Mouse (Mus musculus): Measurements from ENCODE around the gene 9630041A04Rik.

9630041A04Rik gene

DNA sequence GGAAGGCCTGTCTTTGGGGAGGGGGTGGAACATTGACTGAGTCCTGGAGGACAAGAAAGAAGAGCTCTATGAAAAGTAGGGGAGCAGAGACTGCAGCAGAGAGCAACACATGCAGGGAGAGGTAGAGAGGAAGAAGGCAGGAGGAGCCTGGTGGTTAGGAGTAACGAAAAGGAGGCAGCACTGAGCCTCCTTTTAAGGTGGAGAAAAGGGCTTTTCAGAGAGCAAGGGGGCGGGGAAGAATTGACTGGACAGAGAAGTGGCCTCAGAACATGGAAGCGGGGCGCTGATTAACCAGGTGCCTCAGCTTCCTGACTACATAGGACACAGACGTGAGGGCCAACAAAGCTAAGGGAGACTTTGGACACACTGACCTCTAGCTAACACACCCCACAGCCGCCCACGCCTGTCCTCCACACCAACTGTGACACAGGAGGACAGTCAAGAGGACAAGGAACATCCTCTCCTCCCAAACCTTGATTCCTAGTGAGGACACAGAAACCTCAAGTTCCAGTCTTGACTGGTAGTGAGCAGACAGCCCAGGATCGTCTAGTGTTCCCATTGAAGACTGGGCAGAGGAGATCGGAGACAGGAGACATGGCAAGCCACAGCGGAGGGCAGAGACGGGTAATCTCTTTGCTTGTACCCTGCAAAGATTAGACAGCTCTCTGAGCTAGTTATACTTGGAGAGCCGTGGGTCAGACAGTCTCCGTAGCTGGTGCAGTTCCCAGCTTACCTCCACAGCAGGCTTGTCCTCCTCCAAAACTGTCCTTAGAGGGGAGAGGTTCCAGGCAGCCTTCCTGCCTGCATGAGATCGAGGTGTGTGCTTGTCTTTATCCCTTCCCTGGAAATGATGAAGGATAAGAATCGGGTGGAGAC is at the start of gene 9630041A04Rik:
Gene 9630041A04Rik (plus strand): TSS at position 246 of the 876 bp plus-strand sequence.
- no peak for DNase-seq (ENCODE audit: low spot score)

DNA sequence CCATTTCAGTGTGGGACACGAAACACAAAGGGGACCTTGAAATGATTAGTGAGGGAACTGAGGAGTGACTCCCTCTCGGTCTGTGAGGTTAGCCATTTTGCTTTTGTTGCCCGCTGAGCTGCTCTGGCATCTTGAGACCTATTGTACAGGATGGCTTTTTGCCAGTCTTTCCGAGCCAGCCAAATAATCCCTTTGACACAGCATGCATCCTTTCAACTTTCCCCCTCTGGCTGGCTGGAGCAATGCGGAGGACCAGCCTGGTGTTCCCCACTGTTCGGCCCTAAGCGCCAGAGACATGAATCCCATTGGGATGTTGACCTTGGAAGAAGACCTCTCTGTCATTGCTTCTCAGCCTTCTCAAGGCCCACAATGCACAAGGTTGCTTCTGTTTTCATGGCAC is 37.7 kb upstream of the 9630041A04Rik start:
- no peak for DNase-seq (ENCODE audit: low spot score)

DNA sequence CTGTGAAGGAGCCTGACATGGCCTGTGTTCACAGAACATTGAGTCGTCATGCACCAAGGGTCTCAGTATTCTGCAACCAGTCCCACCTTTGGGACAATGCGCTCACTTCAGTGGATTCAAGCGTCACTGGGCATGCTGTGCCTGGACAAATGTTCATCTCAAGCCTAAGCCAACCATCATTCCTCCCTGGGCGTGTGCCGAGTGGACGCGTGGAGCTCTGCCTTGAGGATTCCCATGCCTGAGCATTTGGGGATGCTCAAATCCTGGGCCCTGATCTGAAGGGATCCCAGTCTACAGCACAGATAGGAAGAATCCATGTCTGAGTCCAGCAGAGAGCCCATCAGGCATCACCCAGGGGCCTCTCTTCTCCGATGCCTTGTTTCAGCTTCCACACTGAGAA is 36.0 kb upstream of the 9630041A04Rik start:
- DNase-seq (ENCODE audit: low spot score): no peak

DNA sequence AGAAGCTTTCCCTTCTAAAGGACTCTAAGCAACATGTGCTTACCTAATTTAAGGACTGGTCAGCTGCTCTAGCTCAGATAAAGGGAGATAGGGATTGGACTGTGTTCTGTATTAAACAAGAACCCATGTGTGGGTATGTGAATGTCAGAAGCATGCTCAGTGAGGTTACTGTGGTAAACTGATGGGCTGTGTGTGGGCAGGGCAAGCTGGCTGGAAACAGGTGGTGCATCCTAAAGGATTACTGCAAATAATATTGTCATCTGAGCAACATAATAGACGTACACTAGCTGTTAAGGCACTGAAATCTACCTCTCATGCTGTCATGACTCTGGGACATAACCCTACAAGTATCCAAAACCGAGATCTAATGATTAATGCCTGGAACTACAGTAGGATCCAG is 28.0 kb upstream of the 9630041A04Rik start:
- DNase-seq (ENCODE audit: low spot score): no peak

DNA sequence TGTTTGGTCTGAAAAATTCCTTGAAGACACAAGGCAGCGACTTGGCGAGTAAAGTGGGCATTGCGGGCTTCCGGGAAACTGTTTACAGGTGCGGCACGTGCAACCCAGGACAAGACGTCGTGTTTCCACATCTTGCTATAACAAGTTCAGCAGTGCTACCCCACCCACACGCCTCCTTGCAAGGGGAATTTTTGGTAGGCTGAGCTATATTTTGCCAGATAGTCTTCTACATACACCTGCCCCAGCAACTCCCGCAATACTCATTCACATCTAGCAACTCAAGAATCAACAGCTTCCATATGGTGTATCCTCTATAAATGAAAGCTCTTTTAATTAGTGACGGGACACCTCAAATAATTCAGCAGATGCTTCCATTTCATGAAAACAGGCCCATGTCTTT is 20.5 kb upstream of the 9630041A04Rik start:
- DNase-seq (ENCODE audit: low spot score): no peak

DNA sequence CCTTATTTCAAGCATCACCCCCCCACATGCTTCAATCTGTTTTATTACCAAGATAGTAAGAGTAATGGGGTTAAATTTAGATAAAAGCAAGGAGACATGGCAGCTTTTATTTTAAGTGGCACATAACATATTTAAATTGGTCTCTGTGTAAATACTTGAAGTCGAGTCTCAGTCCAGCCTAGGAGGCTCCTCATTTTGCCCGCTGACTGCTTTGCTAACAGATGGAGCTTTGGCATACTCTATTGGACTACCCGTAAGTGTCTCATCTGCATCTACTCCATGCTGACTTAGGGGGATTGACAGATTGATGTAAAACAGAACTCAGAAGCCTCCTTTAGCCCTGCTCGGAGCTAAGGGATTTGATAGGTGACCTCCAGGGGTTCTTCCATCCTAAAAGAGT is 17.7 kb upstream of the 9630041A04Rik start:
- DNase-seq (ENCODE audit: low spot score): no peak

DNA sequence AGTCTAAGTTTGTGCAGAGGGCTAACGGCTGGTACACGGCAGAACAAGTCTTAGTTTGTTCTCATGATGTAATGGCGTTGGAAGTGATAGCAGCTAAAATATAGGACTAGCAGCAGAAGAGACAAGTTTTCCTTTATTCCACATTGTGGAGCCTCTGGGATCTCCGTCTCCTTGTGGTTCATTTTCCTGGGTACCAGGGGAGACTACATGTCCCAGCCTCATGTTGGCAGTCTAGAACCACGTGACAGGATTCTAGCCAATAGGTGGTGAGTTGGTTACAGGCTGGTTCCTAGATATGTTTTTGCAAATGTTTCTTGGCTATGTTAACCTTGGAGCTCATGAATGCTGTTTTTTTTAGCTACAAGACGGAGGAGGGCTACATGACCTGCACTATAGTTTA is 15.9 kb upstream of the 9630041A04Rik start:
- DNase-seq (ENCODE audit: low spot score): no peak

DNA sequence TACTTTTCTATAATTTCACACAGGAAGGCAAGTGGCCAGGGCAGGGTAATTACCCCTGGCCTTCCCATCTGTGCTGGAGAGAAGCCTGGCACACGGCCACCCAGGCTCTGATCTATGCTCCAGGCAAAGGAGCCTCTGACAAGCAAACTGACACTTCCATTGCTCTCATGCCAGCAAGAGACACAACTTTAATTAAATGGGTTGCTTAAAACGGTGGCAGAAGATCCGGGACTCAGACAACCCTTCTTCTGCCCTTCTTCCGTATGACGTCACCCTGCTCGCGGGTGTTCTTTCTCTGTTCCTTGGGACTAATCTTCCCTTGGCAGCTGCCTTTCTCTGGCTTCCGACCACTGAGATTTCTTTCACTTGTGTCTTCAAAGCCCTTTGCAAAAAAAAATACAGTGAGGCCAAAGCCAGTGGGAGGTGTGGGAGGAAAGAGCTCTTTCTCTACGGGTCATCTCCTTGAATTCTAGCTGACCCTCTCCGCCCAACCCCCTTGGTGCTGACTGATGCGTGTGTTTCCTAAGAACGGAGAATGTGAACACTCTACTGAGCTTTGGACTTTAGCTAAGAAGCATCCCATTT is 932 bp downstream of the 9630041A04Rik start:
- no peak for DNase-seq (ENCODE audit: low spot score)

DNA sequence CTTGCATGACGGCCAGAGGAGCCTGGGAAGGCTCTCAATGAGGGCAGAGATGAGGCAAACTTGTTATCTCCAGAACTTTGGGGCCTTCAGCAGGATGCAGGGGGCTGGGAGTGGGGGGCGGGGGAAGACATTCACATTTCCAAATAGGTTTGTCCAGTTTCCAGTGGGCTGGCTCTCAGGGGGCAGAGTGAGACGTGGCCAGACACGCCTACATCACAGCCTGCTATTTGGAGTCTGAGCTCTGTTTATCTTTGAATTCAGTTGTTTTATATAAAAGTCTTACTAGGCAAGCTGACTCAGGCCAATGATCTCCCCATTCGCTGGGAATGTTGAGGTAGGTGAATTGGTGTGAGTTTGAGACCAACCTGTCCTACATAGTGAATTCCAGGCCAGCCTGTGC is 1.5 kb downstream of the 9630041A04Rik start:
- no peak for DNase-seq (ENCODE audit: low spot score)

DNA sequence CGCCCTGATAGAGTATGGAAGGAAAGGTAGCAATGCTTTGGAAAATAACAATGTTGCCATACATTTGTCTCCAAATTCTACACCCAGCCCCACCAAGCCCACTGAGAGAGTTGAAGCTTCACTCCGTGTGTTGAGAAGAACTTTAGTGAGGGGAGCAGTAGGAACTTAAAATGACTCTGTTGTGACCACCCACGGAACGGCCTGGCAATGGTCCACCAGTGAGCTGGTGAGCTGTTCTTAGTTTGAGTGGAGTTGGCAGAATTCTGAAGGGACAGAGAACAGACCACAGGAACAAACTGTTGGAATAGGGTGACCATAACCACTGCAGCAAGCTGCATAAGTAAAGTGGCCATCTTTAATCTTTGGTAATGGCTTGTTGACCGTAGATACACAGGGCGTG is 7.0 kb downstream of the 9630041A04Rik start:
- DNase-seq (ENCODE audit: low spot score): no peak

DNA sequence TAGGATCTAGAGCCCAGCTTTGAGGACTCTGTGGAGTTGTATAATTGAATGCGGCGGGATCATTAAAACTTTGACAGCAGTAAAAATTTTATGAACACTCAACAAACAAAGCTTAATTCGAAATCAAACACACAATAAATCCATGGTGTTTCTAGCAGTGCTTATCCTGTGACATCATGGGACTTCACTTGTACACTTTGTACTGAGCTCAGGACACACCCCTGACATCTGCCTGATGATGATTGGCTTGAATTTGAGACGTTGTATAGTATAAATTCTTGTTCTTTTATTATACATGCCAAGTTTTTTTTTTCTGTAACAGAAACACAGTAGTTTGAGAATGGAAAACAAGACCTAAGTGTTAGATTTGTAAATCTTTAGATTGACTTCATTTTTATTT is 8.4 kb downstream of the 9630041A04Rik start:
- no peak for DNase-seq (ENCODE audit: low spot score)

DNA sequence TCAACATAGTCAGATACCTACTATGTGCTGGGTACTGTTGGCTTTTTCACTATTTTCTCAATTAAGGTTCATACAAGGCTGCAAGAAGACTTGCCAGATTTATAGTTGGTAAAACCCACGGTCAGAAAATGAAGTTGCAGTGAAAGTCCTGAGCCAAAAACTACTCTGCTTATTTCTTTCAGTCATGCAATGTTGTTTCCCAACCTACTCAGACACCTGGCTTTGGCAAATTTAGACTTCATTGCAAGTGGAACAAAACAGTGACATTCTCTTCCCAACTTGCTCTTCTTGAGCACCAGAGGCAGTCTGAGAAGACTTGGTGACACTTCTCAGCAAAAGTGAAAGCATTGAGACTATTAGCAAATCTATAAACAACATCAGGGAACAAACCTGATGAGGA is 13.7 kb downstream of the 9630041A04Rik start:
- DNase-seq (ENCODE audit: low spot score): no peak

DNA sequence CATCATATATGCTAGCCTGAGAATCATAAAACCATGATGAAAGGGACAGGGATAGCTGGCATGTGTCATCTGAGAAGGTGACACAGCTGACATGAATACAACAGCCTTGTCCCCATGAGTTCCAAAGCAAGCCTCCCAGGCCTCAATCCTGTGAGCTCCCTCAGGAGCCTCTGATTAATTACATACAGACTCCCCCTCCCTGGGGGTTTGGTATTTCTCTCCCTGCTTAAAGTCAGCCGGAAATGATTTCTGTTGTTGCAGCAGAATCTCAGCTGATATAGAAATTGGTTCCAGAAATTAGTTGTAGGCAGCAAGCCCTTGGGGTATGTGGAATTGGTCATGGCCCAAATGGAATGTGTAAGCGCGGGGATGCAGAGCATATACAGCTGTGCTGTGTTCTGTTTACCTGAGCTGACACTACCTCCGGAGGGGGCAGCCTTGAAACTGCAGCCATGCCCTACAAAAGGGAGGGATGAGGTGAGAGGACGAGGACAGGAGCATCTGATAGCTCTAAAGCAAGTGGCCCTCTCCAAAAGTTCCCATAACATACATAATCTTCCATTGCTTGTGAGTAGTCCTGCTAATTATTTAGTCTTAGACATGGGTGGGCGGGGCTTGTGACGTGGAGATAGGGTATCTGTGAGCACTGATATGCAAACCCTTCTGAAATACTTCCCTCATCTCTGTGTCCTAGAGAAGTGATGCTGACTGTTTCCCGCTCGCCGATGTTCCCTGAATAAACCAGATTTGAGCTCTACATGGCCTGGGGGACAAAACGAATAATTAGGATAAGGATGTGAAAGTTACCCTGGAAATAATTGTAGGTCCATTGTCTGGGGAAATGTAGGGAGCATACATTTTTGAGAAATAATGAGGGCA is 15.7 kb downstream of the 9630041A04Rik start:
- no peak for DNase-seq (ENCODE audit: low spot score)

DNA sequence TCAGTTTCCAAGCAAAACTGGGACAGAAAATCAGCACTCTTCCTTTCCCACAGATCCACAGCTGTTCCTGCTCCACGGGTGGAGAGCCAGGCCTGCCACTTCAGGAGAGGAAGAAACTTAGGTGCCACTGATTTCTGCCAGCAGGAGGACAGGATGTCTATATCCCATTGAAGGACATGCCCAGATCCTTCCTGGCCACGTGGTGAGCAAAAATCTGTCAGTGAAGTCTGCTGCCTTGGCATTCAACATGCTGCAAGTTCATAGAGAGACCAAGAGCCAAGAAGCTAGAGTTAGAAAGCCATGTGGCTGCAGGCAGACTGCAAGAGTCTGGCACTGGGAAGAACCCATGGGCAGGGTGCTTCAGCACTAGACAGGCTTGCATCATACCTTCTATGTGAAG is 21.7 kb downstream of the 9630041A04Rik start:
- DNase-seq (ENCODE audit: low spot score): no peak

DNA sequence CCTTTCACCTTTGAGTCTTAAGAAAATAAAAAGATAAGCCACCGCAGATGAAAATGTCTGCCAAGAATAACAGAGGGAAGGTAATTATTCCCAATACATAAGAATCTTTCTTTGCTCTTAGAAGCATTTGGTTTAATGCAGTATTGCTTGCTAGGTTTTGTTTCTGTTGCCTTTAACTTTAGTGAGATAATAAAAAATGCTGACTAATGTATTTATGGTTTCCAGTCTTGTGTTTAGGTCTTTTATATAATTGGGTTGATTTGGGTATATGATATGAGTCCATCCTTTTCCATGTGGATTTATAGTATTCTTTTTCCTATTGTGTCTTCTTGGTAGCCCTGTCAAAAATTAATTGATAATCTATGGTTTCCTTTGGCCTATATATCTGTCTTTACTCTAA is 36.2 kb downstream of the 9630041A04Rik start:
- no peak for DNase-seq (ENCODE audit: low spot score)

DNA sequence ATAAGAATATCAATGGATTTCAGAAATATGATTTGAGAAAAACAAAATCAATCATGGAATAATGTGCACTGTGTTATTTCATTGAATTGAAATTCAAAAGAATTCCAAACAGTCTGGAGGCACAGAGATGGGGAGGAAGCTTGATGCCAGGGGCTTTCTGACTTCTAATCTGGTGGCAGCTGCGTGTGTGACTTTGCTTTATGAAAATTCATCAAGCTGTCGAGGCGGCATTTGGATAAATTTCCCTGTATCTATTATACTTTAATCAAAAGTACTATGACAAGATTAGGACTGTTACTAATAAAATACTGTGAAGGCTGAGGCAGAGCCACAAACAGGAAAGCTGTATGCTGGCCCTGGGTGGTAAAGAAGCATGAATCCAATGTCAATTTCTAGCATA is 41.8 kb downstream of the 9630041A04Rik start:
- DNase-seq (ENCODE audit: low spot score): no peak

DNA sequence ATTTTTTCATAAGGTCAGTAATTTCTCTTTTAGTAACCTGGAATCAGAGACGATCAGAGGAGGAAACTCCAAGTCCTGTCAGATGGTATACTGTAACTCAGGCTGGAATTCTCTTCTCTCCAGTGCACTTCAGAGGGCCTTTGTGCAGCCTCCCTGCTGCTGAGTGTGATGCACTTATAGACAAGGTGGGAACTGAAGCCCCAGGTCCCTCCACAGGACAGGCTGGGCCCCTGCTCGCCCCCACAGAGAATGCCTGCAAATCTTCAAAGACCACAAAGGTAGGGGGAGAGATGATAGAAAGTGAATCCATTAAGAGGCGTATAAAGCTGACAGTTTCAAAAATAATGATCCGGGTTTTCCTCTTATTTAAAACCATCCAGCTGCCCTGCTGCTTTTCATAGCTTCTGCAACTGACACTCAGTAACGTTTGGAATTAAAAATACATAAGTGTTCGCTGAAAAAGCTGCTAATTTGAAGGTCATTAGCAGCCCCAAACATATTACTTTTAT is 46.2 kb downstream of the 9630041A04Rik start:
- DNase-seq (ENCODE audit: low spot score): no peak

DNA sequence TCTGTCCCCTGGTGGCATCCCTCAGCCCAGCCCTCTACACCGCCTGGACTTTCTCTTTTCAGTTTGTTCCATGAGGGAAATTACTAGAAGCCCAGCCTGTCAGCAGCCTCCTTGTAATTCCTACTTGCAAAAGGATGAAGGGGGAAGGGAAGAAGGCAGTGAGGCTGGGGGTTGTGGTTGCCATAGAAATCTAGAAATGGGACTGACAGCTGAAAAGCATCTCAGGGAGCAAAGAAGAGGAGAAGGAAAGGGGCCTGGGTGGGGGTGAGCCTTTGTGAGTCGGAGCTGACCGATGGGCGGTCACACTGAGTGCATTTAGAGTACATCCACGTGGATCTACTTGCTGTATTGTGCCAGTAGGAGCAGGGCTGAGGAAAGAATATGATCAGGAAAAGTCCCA is 47.2 kb downstream of the 9630041A04Rik start:
- DNase-seq (ENCODE audit: low spot score): no peak

DNA sequence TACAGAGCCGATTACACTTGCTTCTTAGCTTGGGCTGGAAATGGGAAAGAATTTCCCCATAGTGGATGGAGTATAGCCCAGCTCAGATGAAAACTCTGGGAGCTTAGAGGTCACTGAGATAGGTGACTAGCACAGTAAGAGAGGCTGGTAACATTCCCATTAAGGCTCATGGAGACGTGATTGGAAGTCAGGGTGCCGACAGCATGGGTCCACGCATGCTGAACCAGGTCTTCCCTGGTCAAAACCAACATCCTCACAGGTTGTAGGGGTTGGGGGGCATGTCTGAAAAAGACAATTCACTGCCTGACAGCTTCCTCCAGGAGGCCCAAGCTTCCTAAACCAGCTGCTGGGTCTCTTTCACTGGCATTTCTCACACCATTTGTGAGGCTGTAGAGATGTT is 47.9 kb downstream of the 9630041A04Rik start:
- DNase-seq (ENCODE audit: low spot score): no peak

DNA sequence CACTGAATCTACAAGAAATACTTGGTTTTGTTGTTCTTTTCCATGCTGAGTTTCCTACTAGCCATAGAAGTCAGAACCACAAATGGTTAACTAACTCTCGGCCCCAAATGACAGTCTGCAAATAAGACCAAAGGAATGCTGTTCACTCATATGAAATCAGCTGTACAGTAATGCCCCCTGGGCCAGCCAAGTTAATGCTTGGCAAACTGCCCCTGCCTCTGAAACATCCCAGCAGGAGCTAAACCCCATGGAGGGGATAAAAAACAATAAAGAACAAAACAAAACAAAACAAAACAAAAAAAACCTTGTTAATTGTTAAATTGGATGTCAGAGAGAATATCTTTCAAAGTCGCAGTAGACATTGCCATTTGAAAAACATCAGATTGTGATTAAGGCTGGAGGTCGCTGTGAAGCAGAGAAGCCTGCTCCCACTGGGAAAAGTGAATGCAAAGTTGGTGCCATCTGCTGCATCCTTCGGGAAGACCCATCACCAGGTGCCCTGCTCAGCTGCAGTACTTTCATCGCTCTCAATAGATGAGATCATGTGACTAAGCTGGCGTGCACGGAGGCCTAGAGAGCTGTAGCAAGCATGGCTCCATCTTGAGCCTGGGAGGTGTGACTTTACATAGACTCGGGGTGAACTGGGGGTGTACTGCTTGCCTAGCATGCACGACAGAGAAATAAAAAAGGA is 49.7 kb downstream of the 9630041A04Rik start:
- DNase-seq (ENCODE audit: low spot score): no peak

DNA sequence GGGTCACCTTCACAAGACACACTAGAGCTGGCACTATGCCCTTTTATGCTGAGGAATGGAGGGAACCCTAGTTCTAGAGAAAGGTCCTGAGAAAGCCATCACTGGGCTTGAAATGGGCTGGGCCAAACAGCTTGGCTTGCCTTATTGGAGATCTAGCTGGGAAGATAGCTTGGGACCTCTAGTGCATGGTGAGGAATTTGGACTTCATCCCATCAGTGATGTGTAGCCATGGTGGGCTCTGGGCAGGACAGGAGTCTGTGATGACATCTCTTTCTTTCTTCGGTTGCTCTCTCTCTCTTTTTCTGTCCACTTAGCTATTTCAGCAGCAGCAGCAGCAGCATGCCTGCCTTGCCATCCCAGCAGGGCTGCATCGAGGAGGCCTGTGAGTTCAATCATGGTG is 53.4 kb downstream of the 9630041A04Rik start:
- no peak for DNase-seq (ENCODE audit: low spot score)

DNA sequence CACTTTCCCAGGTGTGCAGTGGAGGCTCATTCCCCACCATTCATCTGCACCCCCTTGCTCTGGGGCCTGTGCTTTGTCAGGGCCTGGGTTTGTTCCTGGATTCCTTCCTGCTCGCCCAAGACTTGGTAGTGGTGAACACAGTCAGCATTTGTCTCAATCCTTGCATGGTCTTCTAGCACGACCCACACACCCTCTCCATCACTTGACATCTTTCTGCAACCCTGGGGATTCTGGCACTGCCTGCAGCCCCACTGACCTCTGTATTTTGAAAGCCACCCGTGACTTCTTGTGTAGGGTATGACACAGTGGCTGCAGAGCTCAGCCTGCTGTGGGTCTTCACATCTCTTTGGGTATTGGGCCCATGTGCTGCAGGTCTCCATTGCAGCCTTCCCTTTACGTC is 57.1 kb downstream of the 9630041A04Rik start:
- DNase-seq (ENCODE audit: low spot score): no peak
